Mouse (Mus musculus) megakaryocyte, embryonic 14.5 days (primary cell): Measurements from ENCODE around the gene Ros1. TPM values are rescaled to one million over a fixed set of nuclear protein-coding genes. Genes with fewer than 3 reads are reported as not detected.

Source experiments
- H3K27me3 ChIP-seq: replicated peaks from 2 replicates; pipeline ENCODE3; 2012; ENCODE audit warnings: inconsistent platforms
- H3K36me3 ChIP-seq: replicated peaks from 2 replicates; pipeline ENCODE3; 2012; ENCODE audit warnings: low read length, inconsistent platforms, mixed read lengths
- H3K4me1 ChIP-seq: 2 replicates; pipeline ENCODE4 v1.6.1; 2012; ENCODE audit warnings: inconsistent platforms
- H3K4me3 ChIP-seq: replicated peaks from 2 replicates; pipeline ENCODE3; 2012; ENCODE audit warnings: moderate library complexity, mild to moderate bottlenecking, inconsistent platforms
- H3K9me3 ChIP-seq: 2 replicates; pipeline ENCODE4 v1.6.1; 2012; ENCODE audit warnings: inconsistent platforms
- FLI1 ChIP-seq: IDR thresholded peaks from 2 replicates; pipeline ENCODE4 v1.6.1; 2012; ENCODE audit warnings: low read length, inconsistent platforms, mixed read lengths
- GATA1 ChIP-seq: IDR thresholded peaks from 3 replicates; pipeline ENCODE4 v1.6.1; 2012; ENCODE audit warnings: mixed read lengths, low read length, inconsistent platforms, borderline replicate concordance
- polyA plus RNA-seq: library from polyadenylated mRNA; stranded (reverse); fragments of >175 nt; gene quantifications from 2 replicates; pipeline ENCODE4 v1.2.3, GENCODE M21; 2012; ENCODE audit warnings: low replicate concordance; ENCODE audit not compliant: insufficient read depth

The Ros1 gene
- polyA plus RNA-seq, 1 experiment: not detected

- no peaks in the 10 kb centered on the region for H3K27me3 ChIP-seq
Measured at GRCm38 (mm10) chr10:52160604-52161003, 34.4 kb downstream of the Ros1 start.

GRCm38 (mm10) chr10:52159704-52160103 lies 35.3 kb downstream of the Ros1 start:
- Histone ChIP-seq H3K27me3 (no peaks in the 10 kb centered on the region), H3K36me3 (no peaks in the 10 kb centered on the region), H3K9me3 (peaks cover 4% of the 10 kb centered on the region; the same call in 1 of the 2 replicates), H3K4me3 (no peak overlapping the region), H3K4me1 (no peaks in the 10 kb centered on the region)
- TF ChIP-seq FLI1: no peak
- no peak for TF ChIP-seq GATA1

More at GRCm38 (mm10) chr10:52160604-52161003, 34.4 kb downstream of the Ros1 start:
- H3K36me3 ChIP-seq: no peaks in the 10 kb centered on the region
- no peaks in the 10 kb centered on the region for H3K4me1 ChIP-seq
- H3K9me3 ChIP-seq: no peaks in the 10 kb centered on the region
- no peak overlapping the region for H3K4me3 ChIP-seq
- TF ChIP-seq FLI1 (no peak), GATA1 (no peak)

- Histone ChIP-seq H3K36me3 (no peaks in the 10 kb centered on the region), H3K4me1 (peaks cover 7% of the 10 kb centered on the region), H3K9me3 (no peaks in the 10 kb centered on the region), H3K4me3 (peak overlapping the region; percentile 44), H3K27me3 (no peaks in the 10 kb centered on the region)
- no peak for TF ChIP-seq GATA1
- TF ChIP-seq FLI1: no peak
Measured at GRCm38 (mm10) chr10:52133354-52134074, 61.5 kb downstream of the Ros1 start.

- no peaks in the 10 kb centered on the region for H3K9me3 ChIP-seq
- no peak overlapping the region for H3K4me3 ChIP-seq
- peaks cover 7% of the 10 kb centered on the region for H3K4me1 ChIP-seq
- TF ChIP-seq FLI1: no peak
- no peak for TF ChIP-seq GATA1
- H3K27me3 ChIP-seq: no peaks in the 10 kb centered on the region
- H3K36me3 ChIP-seq: no peaks in the 10 kb centered on the region
Measured at GRCm38 (mm10) chr10:52130762-52131161, 64.3 kb downstream of the Ros1 start.

- Histone ChIP-seq H3K9me3 (no peaks in the 10 kb centered on the region), H3K36me3 (no peaks in the 10 kb centered on the region), H3K27me3 (no peaks in the 10 kb centered on the region), H3K4me3 (no peak overlapping the region), H3K4me1 (peaks cover 7% of the 10 kb centered on the region)
- no peak for TF ChIP-seq FLI1
Measured at GRCm38 (mm10) chr10:52128874-52129412, 66.1 kb downstream of the Ros1 start.

GRCm38 (mm10) chr10:52106164-52106757 lies 88.8 kb downstream of the Ros1 start:
- H3K4me3 ChIP-seq: no peak overlapping the region
- no peaks in the 10 kb centered on the region for H3K4me1 ChIP-seq
- no peaks in the 10 kb centered on the region for H3K9me3 ChIP-seq
- no peak for TF ChIP-seq FLI1
- H3K36me3 ChIP-seq: no peaks in the 10 kb centered on the region
- no peaks in the 10 kb centered on the region for H3K27me3 ChIP-seq

GRCm38 (mm10) chr10:52101273-52101672 lies 93.8 kb downstream of the Ros1 start:
- Histone ChIP-seq H3K27me3 (no peaks in the 10 kb centered on the region), H3K4me1 (no peaks in the 10 kb centered on the region), H3K9me3 (no peaks in the 10 kb centered on the region), H3K4me3 (no peak overlapping the region), H3K36me3 (no peaks in the 10 kb centered on the region)
- TF ChIP-seq FLI1: no peak
- no peak for TF ChIP-seq GATA1

GRCm38 (mm10) chr10:52092181-52092580 lies 102.9 kb downstream of the Ros1 start:
- Histone ChIP-seq H3K27me3 (no peaks in the 10 kb centered on the region), H3K4me1 (no peaks in the 10 kb centered on the region), H3K9me3 (no peaks in the 10 kb centered on the region), H3K4me3 (no peak overlapping the region), H3K36me3 (no peaks in the 10 kb centered on the region)
- TF ChIP-seq FLI1 (no peak), GATA1 (no peak)

GRCm38 (mm10) chr10:52086681-52087080 lies 108.4 kb downstream of the Ros1 start:
- no peaks in the 10 kb centered on the region for H3K36me3 ChIP-seq
- H3K9me3 ChIP-seq: no peaks in the 10 kb centered on the region
- H3K4me3 ChIP-seq: no peak overlapping the region
- TF ChIP-seq GATA1: no peak
- no peak for TF ChIP-seq FLI1
- no peaks in the 10 kb centered on the region for H3K27me3 ChIP-seq
- H3K4me1 ChIP-seq: no peaks in the 10 kb centered on the region

GRCm38 (mm10) chr10:52072482-52072881 lies 122.6 kb downstream of the Ros1 start:
- TF ChIP-seq FLI1 (no peak), GATA1 (no peak)
- Histone ChIP-seq H3K36me3 (no peaks in the 10 kb centered on the region), H3K9me3 (no peaks in the 10 kb centered on the region), H3K4me3 (no peak overlapping the region), H3K27me3 (no peaks in the 10 kb centered on the region), H3K4me1 (no peaks in the 10 kb centered on the region)

- Histone ChIP-seq H3K9me3 (no peaks in the 10 kb centered on the region), H3K36me3 (no peaks in the 10 kb centered on the region), H3K4me1 (no peaks in the 10 kb centered on the region), H3K4me3 (no peak overlapping the region), H3K27me3 (no peaks in the 10 kb centered on the region)
- TF ChIP-seq FLI1 (no peak), GATA1 (no peak)
Measured at GRCm38 (mm10) chr10:52048287-52048686, 146.8 kb downstream of the Ros1 start.
